Mouse (Mus musculus) cerebral cortex, adult 2 months (tissue): ENCODE results near the gene S100pbp.

Experiments used
- WGBS: fragments of 180-500 bp; shearing (Covaris S2); methylation state at CpG from one replicate; pipeline ENCODE4 v1.1.7; 2018; 5-methylcytosine and 5-hydroxymethylcytosine counted together

S100pbp gene

DNA sequence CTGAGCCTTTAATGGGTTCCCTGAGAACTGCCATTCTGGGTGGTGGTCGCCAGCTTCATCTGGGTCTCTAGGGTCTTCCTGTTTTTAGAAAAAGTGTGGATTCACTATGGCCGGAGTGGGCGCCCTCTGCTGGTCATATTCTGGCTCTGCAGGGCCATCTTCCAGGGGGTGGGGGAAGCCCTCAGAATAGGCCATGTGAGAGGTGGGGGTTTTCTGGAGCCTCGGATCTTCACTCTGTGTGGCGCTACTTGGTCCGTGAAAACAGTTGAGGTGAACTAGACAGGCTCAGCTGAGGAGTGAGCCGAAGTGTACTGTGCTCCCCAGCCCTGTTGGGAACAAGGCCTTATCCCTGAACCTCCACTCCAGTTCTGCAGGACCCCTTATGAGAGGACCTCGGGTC is 59.4 kb downstream of the S100pbp start:
- 7% methylated on average over 8 of the region's 8 CpGs for WGBS

DNA sequence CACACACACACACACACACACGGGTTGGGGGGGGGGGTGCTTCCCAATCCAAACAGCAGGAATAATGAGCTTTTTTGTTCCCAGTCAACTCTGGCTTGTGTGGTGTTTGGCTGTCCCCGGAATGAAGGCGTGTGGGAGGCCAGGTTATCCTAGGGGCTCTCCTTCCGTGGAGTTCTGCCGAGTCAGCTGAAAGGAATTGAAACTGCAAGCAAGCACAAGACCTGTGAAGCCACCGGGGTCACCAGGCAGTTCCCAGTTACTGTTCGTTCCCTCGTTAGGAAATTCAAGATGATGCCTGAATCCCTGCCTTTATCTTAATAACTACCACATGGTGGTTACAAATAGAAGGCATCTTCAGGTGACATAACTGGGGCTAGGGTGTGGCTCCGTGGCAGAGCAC is 60.1 kb downstream of the S100pbp start:
- WGBS = 18% methylated on average over 9 of the region's 9 CpGs

DNA sequence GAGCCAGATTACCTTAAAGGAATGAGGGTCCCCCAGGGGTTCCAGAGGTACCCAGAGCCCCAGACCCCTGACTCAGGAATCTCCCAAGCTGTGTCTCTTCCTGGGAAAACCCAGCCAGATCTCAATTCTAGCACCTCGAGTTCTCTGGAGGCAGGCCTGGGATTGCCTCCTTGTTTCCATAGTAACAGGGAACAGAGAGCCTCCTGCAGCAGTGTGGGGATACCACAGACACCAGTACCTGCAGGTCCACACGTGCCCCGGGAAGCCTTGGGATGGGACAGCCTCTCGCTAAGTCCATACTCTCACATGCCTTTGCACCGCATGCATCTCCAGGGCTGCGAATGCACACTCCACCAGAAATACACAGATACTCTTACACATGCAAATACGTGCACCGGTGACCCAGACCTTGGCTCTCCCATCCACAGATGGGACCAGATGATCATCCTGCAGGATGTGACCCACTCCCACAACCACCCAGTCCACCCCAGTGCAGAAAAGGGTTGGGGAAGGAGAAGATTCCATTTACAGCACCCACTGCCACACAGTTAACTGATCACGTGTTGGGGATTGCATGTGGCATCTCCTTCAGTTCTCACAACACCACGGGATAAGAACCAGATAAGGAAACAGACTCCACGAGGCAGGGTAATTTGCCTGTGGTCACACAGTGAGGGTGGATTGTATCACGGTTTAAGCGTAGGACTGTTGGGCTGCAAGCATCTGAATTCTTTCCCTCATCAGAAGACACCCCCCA is 60.8 kb downstream of the S100pbp start:
- WGBS = 33% methylated on average over 13 of the region's 13 CpGs

DNA sequence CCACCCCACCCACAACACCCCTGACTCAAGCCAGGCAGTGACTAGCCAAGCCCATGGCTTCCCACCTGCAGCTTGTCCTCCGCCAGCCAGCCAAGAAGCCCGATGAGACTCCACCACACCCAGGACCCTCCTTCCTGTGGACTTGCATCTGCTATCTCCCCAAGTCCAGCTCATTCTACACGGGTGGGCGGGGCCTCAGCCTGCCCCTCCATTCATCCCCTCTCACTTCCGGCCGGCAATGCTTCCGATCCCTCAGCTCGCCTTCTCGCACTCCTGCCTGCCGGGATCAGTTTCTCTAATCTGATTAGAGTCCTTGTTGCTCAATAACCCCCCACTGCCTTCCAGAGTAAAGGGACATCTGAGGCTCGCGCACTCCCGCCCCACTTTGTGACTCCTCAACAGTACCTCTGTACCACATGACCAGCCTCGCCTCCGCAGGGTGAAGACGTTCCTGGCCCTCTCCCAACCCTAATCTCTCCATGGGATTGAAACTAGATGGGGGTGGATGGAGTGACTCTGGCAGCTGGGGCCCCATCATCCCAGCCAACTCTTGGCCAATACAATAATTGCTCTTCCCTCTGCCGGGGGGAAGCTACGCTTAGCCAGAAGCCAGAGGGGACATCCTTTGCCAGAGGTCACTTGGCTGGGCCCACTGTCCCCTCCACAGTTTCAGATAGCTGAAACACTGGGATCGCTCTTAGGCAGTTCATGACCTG is 63.6 kb downstream of the S100pbp start:
- WGBS = 29% methylated on average over 19 of the region's 19 CpGs

DNA sequence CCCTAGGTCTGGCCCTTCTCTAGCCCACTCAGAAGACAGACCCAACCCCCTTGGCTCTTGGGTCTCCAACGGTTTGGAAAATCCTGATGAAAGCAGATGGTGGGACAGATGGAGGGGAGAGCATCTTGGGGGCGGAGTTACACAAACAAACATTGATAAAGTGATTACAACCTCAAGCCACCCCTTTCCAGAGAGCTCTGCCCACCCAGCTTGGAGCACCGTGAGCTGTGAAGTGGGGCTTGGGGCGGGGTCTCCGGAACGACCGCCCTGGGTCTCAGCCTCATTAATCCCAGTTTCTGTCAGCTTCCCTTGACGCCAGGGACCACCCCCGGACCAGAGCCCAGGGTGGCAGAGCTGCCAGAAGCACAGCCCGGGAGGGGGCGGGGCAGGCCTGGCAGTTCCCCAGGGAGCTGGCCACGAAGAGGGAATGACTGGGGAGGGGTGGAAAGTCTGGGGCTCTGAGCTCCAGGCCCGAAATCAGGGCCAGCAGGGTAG is 64.8 kb downstream of the S100pbp start:
- WGBS = 11% methylated on average over 13 of the region's 13 CpGs

DNA sequence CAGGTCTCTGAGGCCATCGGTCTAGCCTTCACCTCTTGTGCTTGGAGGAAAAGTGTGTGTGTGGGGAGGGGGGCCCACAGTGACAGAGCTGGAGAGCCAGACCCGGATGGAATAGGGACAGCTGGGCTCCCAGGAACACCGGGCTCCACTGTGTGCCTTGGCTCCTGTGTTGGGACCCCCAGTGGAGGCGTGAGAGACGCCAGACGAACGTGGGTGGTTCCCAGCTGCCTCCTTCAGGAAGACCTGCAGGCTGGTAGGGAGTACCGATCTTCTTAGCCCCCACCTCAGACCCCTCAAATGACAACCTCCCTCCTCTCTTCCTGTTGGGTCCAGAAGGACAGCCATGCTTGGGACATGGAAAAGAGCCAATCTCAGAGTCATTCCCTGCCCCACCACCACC is 66.8 kb downstream of the S100pbp start:
- WGBS = 30% methylated on average over 8 of the region's 8 CpGs

DNA sequence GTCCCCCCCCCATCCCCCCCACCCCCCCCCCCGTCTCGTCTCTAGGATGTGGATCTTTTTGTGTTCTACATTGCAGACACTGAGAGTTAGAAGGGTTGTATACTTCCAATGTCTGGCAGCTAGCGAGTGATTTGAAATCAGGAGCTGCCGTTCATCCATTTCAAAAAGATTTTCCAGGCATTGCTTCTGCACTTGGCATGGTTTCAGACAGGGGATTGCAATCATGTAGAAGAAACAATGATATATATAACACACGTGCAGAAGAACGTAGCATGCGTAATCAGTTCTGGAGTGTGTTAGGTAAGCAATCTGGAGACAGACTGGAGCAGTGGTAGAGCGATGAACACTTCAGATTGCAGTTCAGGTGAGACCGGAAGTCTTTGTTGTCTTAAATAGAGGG is 67.4 kb downstream of the S100pbp start:
- WGBS = 16% methylated on average over 9 of the region's 9 CpGs

DNA sequence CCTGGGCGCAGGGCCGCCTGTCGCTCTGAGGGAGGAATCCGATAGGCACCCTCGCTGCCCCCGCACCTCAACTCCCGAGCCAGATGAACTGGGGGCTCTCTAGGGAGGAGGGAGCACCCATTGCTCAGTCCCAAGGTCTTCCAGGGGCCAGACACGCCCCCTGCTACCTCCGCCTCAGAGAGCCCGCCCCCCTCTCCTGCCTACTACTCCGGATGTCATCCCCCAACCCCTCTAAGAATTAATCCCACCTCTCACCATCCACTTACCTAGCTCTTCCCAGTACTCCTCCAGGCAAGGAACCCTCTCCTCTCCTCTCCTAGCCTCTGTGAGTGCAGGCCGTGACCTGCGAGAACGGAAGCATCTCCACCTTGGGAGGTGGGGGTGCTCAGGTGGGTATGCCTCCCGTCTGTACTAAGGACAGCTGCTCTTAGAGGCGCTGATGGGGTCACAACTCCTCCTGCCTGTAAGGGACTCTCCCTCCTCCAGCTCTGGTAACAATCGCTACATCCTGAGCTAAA is 67.9 kb downstream of the S100pbp start, which contains the start of gene Hpca:
Gene Hpca, minus strand, starts transcription at position 468 of the 518 bp plus-strand sequence.
- WGBS = 2% methylated on average over 17 of the region's 17 CpGs

DNA sequence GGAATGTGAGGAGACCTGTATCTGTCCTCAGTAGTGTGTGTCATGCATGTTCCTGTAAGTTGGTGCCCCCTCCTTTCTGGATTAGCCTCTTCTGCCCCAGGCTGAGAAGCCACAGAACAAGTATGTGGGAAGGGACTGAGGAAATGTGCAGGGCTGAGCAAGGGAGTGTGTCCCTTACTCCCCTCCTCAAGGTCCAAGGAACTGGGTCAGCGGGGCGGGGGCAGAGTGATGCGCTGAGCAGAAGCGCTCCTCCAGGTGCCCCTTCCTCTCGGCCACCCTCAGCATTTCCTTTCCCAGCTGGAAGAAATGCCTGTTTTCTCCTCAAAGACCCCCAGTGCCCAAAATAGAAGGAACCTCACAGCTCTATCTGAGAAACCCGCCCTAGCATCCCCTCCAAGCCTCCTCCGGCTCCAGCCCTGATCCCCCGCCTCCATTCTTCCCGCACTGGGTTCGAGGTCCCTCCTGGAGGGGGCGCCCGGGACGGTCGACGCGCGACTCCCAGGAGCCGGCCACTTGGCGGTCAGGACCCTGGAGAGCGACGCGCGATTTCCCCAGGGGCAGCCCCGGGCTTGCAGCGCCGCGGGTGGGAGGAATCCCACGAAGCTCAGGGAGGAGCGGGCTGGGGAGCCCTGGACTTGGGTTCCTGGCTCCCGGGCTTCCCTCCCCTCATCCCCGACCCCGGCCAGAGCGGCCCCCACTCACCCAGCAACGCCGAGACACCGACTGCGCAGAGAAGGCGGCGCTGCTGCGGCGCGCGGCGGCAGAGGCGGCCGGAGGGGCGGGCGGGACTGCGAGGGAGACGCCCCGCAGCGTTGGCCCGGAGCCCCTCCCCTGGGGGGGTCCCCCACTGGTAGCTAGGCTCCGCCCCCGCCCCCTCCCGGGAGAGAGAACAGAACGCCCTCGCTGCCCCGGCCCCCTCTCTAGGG is 68.7 kb downstream of the S100pbp start:
- 2% methylated on average over 51 of the region's 59 CpGs for WGBS

DNA sequence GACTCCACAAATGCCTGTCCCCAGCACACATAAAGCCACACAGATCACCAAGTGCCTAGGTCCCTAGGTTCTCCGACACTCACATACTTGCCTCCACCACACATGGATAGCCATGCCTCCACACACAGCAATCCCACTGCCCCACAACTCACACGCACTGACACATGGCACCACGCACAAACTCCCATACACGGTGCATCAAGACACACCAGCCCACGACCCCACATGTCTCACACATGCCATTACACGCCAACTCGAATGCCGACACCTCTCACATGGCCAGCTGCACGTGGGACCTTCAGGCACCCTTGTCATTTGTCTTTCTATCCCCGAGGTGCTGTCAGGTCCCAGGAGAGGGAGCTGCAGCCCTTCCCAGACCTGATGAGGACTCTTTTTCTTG is 69.8 kb downstream of the S100pbp start:
- WGBS = 50% methylated on average over 10 of the region's 10 CpGs

DNA sequence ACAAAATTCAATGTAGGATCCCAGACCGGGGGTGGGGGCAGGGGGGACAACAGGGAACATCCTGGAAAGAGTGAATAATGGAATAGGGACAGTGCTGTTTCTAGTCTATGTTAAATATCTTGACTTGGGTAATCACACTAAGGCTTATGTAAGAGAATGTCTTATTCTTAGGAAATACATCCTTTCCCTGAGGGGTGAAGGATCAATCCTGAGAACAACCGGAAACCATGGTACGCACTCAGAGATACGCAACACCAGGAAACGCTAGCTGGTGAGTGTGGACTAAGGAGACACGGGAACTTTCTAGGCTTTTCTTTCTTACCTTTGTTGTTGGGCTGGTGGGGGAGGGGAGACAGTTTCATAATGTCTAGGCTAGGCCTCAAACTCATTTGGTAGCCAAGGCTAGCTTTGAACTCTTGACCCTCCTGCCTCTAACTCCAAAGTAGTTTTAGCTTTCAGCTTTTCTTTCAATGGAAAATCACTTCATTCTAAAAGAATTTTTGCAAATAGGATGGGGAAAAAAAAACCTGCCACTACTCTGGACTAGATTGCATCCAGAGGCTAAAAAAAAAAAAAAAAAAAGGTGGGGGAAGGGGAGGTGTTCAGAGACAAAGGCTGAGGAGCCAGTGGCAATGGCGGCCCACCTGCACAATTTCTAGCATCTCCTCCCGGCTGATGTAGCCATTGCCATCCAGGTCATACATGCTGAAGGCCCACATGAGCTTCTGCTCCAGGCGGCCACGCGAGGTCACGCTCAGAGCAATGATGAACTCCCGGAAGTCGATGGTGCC is 71.6 kb downstream of the S100pbp start:
- 81% methylated on average over 14 of the region's 14 CpGs for WGBS

DNA sequence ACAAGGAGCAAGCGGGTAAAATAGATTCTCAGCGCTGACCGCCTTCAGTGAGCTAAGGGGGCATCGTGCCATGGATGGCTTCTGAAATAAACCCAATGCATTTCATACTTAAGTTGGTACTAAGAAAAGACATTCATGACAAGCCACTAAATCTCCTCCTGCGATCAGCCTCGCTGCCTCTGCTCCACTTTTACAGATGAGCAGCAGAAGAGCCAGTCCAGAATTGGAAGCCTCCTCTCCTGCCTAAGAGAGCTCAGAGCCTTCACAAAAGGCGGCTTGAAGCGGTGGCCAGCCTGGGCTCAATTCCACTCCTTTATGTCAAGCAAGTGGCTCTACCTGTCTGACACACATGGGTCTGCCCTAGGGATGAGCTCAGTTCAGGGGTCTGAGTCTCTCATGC is 72.8 kb downstream of the S100pbp start:
- WGBS = 62% methylated on average over 8 of the region's 8 CpGs

DNA sequence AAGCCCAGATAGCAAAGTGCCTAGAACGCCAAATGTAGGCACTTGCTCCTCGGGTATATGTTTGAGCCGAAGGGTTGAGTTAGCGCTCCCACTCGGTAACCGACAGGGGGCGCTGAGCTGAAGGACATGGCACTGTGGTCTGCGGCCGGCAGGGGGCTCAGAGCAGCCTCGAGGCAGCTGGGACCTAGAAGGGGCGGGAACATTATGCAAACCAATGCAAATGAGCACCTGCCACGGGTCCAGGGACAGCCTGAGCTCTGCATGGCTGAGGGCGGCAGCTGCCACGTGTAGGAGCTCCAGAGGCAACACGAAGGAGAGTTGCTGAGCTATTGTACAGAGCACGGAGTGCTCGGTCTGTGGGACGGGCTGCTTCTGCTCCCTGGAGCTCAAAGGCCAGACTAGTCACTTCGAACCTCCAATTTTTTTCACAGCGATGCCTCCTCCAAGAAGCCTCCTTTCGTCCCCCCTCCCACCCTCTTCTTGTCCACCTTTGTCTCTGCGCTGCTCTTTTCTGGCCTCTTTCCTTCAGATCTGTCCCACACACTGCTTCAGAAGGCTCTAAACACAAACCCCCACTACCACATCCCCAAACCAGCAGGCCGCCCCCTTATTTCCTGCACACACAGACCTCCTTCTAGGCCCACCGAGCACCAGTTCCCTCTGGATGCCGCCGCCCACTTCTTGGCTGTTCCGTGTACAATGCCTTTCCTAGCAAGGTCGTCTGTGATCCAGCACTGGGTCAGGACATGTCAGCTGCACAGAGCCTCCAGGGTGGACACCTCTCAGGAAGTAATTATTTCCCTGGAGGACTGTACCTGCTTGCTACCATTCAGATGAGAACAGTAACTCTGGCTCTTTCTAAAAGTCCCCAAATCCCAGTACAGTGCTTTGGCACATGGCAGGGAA is 76.2 kb downstream of the S100pbp start:
- 19% methylated on average over 28 of the region's 28 CpGs for WGBS

DNA sequence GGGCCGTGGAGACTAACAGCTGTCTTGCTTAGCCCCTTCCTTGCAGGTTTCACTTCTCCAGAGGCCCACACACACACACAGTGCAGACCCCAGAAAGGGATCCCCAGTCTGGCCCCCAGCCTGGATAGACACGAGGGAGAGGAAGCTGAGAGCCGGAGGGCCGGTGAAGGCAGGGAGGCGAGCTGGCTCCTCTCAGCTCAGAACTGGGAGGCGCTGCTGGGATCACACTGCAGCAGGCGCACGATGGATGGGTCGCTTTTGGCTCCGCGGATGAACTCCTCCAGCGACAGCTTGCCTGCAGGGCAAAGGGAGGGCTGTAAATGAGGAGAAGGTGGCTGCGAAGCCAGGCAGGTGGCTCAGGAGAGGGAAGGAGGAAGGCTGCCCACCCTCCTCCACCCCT is 77.3 kb downstream of the S100pbp start:
- 41% methylated on average over 13 of the region's 13 CpGs for WGBS

DNA sequence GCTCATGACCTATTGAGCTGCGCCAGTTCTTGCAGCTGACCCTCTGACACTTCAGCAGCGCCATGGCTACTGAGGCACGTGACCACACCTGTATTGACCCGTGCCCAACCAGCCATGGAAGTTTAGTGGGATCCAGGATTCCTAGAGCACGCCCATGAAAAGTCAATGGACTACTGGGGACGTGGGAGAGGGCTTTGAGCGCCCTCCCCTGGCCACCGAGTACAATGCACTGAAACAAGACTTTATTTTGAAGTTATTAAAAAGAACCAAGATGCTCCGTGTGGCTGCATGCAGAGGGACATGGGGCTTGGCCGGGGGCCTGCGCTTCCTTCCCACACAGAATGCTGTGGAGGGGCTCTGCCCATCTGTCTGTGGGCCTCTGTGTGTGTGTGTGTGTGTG is 78.2 kb downstream of the S100pbp start:
- 53% methylated on average over 11 of the region's 11 CpGs for WGBS

DNA sequence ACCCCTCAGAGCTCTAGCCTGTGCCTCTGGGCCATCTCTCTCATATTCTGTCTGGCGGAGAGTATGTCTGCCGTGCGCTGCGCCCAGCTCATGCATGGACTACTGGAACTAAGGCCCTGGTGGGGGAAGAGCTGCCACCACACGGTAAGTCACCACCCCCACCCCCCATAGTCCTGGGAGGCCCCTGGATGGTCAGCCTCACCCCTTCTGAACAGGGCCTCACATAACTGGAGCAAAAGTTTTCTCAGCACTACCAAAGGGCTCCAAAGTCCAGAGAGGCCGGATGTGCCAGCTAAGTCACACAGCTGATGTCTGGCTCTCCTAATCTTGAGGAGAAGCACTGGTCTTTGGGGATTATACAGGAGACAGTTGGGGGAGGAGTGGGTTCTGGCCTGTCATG is 78.7 kb downstream of the S100pbp start:
- 88% methylated on average over 6 of the region's 6 CpGs for WGBS

DNA sequence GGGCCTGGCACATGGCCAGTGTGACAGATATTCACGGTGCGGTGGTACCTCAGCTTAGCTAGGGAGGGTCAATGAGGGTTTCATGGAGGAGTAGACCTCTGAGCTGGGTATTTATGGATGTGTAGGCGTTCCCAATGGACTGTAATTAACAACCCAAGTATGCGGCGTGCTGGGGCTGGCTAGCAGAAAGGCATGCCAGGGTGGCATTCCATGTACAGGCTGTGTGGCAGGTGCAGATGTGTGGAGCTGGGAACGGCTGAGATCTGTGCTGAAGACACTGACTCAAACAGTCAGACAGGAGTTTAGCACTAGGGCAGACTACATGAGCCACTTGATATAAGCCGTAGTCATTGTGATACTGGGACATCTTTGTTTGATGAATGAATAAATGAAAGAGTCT is 80.9 kb downstream of the S100pbp start:
- 61% methylated on average over 7 of the region's 7 CpGs for WGBS

DNA sequence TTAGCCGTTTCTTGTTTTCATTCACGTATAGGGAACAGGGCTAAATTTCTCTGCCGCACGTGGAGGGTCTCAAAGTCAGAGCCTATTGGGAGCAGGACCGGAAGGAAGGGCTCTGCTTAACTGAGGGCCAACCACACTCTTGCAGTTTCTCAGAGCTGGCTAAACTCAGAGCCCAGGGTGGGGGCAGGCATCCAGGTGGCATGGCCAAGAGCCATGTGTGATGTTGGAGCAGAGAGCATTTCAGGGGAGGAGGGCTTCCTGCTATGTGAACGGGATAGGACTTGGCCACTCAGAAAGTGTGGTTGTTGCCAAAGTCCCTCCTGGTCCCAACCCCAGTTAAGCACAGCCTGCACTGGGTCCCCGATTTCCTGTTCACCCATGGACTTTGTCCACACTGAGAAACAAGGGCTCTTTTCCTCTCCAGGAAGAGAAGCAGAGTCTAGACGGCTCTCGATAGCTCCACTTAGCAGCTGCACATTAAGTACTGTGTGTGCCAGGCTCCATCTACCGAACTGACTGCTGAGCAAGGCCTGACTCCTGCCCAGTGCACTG is 82.1 kb downstream of the S100pbp start:
- WGBS = 59% methylated on average over 10 of the region's 10 CpGs

DNA sequence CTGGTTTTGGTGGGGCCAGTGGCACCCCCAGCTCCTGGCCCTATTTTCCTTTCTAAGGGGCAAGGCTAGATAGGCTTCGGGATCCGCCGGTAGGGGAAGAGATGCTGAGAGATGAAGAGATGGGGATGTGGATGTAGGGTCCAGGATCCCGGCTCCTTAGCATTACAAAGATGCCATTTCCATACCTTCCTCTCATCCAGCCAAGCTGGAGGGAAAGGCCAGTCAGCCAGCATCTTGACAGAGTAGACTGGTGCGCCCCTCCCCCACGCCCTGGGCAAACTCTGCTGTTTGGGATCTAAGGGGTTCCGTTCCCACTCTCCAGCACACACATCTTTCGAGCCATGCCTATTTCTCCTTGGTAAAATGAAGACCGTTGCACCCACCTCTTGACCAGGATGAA is 83.5 kb downstream of the S100pbp start:
- 51% methylated on average over 9 of the region's 9 CpGs for WGBS

DNA sequence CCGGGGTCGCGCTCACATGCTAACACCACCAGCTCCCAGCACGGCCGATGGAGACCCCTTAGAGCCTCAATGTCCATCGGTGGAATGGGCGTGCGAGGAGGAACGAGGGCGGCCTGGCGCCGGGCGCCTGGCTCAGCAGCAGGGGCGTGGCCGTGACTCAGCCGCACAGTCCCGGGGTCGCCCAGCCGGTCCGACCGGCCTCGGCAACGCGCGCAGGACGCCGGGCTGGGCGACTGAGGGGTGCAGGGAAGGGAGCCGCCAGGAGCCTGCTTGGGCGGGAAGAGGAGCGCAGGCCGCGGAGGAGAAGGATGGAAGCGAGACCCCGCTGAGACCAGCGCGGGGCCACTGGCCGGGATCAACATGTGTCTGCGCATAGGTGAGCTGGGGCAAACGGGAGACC is 84.2 kb downstream of the S100pbp start, which contains the start of gene Tmem54:
Gene Tmem54, plus strand, starts transcription at position 193 of the 400 bp plus-strand sequence.
- WGBS = 7% methylated on average over 40 of the region's 40 CpGs
